Mouse (Mus musculus): ENCODE measurements at regions not wholly inside any gene's neighbourhood (a gene's known extent, or its start where the extent isn't known, plus 50 kb on each side); places are given as distances from the start of the nearest gene placed in this dataset.

DNA sequence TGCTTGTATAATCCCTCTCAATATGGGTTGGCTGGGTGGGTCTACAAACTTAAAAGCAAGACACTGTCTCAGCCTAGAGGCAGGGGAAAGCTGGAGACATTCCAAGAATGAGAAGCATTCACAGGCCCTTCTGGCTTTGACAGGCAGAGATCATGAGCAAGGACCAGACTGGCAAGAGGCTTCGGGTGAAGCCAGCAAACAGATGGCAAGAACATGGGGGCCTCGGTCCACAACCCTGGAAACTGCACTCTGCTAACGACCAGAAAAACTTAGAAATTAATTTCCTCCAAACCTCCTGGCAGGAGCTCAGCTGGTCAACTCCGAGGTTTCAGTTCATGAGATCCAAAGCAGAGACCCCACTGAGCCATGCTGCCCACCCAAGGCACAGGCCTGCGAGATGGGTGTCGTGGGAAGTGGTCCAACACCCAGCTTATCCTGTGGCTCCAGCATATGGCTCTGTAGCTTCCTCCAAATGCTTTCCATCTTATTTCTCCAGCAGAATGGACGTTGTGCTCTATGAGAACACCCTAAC, 99.1 kb downstream of the Ets2 start:
- 84% methylated on average over 7 of the region's 7 CpGs for WGBS
- no peak overlapping the region for H3K4me3 ChIP-seq (replicated peaks; ENCODE audit: low read depth, low read length)
- no peak for ATAC-seq (replicated peaks; ENCODE audit: low FRiP score, low read depth)
- H3K4me2 ChIP-seq (ENCODE audit: low read length), result no peak overlapping the region
- TF ChIP-seq CTCF (IDR thresholded peaks at IDR 0.05; ENCODE audit: low read depth), result no peak
- no peak overlapping the region for H3K27ac ChIP-seq
- H3K9ac ChIP-seq (ENCODE audit: low read depth, low read length), result no peak overlapping the region
- no peak for DNase-seq (ENCODE audit: low spot score)
- 0 out of 2 replicates have a peak, but pooled peaks cover 4% of the 10 kb centered on the region for H3K4me1 ChIP-seq (replicated peaks; ENCODE audit: insufficient read depth, low read length)
- no peaks in the 10 kb centered on the region for H3K27me3 ChIP-seq (ENCODE audit: insufficient read depth, low read length)
- H3K9me3 ChIP-seq (replicated peaks; ENCODE audit: low read length), result no peaks in the 10 kb centered on the region
- H3K36me3 ChIP-seq (ENCODE audit: insufficient read depth, low read length), result no peaks in the 10 kb centered on the region

DNA sequence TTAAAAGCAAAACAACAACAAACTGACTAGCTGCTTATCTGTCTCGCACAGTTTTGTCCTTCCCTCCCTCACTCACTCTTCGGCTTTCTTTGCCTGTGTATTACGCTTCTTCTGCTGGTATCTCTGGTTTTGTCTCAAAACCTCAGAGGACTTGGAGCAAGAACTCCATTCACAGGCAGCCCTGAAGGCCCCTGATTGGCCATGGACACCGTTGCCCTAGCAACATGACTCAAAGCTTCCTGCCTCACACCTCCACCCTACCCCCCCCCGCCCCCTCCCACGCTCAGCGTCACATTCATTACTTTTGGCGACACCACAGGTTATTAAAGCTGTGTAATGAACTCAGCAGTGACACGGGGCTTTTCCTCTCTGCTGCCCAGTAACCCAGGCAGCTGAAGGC, 96.7 kb downstream of the Ets2 start:
- Histone ChIP-seq H3K9me3 (replicated peaks; ENCODE audit: low read length) (no peaks in the 10 kb centered on the region), H3K9ac (ENCODE audit: low read depth, low read length) (no peak overlapping the region), H3K4me2 (ENCODE audit: low read length) (no peak overlapping the region), H3K27ac (no peak overlapping the region), H3K4me1 (replicated peaks; ENCODE audit: insufficient read depth, low read length) (peaks cover 10% of the 10 kb centered on the region; the same call in 1 of the 2 replicates), H3K36me3 (ENCODE audit: insufficient read depth, low read length) (no peaks in the 10 kb centered on the region), H3K4me3 (replicated peaks; ENCODE audit: low read depth, low read length) (no peak overlapping the region), H3K27me3 (ENCODE audit: insufficient read depth, low read length) (no peaks in the 10 kb centered on the region)
- 43% methylated on average over 9 of the region's 9 CpGs for WGBS
- no peak for TF ChIP-seq CTCF (IDR thresholded peaks at IDR 0.05; ENCODE audit: low read depth)
- no peak for ATAC-seq (replicated peaks; ENCODE audit: low FRiP score, low read depth)
- no peak for DNase-seq (ENCODE audit: low spot score)

DNA sequence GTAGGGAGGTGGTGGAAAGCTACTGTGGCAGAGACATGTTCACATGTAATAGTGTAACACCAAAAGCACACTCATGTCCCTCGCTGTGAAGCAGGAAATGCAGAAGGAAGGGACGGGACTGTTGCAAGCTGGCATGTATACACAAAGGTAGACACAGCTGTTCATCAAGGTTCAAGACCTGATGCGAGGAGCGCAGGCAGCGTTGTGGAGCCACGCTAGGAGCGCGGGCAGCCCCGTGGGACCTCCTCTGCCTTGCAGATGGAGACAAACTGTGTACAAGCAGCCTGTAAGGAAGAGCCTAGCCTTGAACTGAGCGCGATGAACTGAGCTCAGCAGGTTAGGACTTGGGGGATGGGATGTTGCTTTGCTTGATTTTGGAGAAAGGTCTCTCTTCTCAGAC, 96.2 kb downstream of the Ets2 start:
- no peak for ATAC-seq (replicated peaks; ENCODE audit: low FRiP score, low read depth)
- no peak for DNase-seq (ENCODE audit: low spot score)
- no peak overlapping the region for H3K9ac ChIP-seq (ENCODE audit: low read depth, low read length)
- no peaks in the 10 kb centered on the region for H3K36me3 ChIP-seq (ENCODE audit: insufficient read depth, low read length)
- H3K4me3 ChIP-seq (replicated peaks; ENCODE audit: low read depth, low read length), result no peak overlapping the region
- no peaks in the 10 kb centered on the region for H3K9me3 ChIP-seq (replicated peaks; ENCODE audit: low read length)
- WGBS, result 84% methylated on average over 11 of the region's 11 CpGs
- peaks cover 10% of the 10 kb centered on the region; the same call in 1 of the 2 replicates for H3K4me1 ChIP-seq (replicated peaks; ENCODE audit: insufficient read depth, low read length)
- no peak overlapping the region for H3K27ac ChIP-seq
- TF ChIP-seq CTCF (IDR thresholded peaks at IDR 0.05; ENCODE audit: low read depth), result no peak
- H3K4me2 ChIP-seq (ENCODE audit: low read length), result no peak overlapping the region
- no peaks in the 10 kb centered on the region for H3K27me3 ChIP-seq (ENCODE audit: insufficient read depth, low read length)

GRCm38 (mm10) chr16:95797141-95797540, 95.3 kb downstream of the Ets2 start:
- Histone ChIP-seq H3K4me3 (replicated peaks; ENCODE audit: low read depth, low read length) (no peak overlapping the region), H3K9ac (ENCODE audit: low read depth, low read length) (no peak overlapping the region), H3K4me2 (ENCODE audit: low read length) (no peak overlapping the region), H3K36me3 (ENCODE audit: insufficient read depth, low read length) (no peaks in the 10 kb centered on the region), H3K9me3 (replicated peaks; ENCODE audit: low read length) (no peaks in the 10 kb centered on the region), H3K4me1 (replicated peaks; ENCODE audit: insufficient read depth, low read length) (peaks cover 10% of the 10 kb centered on the region; the same call in 1 of the 2 replicates), H3K27me3 (ENCODE audit: insufficient read depth, low read length) (no peaks in the 10 kb centered on the region), H3K27ac (no peak overlapping the region)
- WGBS, result 54% methylated on average over 2 of the region's 2 CpGs
- ATAC-seq (replicated peaks; ENCODE audit: low FRiP score, low read depth), result no peak
- TF ChIP-seq CTCF (IDR thresholded peaks at IDR 0.05; ENCODE audit: low read depth), result no peak
- DNase-seq (ENCODE audit: low spot score), result no peak

DNA sequence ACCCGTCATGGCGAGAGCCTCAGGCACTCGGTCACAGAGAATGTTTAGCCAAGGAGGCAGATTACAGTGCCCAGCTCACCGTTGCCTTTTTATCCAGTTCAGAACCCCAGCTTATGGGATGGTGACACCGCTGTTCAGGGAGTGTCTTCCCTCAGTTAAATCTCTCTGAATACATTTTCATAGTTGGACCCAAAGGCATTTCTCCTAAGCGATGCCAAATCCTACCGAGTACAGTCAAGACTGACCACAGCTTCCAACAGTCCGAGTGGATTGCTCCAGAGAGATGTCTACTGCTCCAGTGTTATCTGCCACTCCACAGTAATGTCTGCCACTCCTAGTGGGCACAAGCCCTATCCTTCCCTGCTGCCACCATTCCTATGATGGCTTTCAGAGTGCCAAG, 93.0 kb downstream of the Ets2 start:
- Histone ChIP-seq H3K4me3 (replicated peaks; ENCODE audit: low read depth, low read length) (no peak overlapping the region), H3K27ac (no peak overlapping the region; the same call in 1 of the 2 replicates), H3K27me3 (ENCODE audit: insufficient read depth, low read length) (no peaks in the 10 kb centered on the region), H3K9ac (ENCODE audit: low read depth, low read length) (no peak overlapping the region), H3K4me2 (ENCODE audit: low read length) (no peak overlapping the region), H3K36me3 (ENCODE audit: insufficient read depth, low read length) (no peaks in the 10 kb centered on the region), H3K9me3 (replicated peaks; ENCODE audit: low read length) (no peaks in the 10 kb centered on the region), H3K4me1 (replicated peaks; ENCODE audit: insufficient read depth, low read length) (peaks cover 10% of the 10 kb centered on the region; the same call in 1 of the 2 replicates)
- 69% methylated on average over 8 of the region's 8 CpGs for WGBS
- no peak for DNase-seq (ENCODE audit: low spot score)
- ATAC-seq (replicated peaks; ENCODE audit: low FRiP score, low read depth), result no peak
- no peak for TF ChIP-seq CTCF (IDR thresholded peaks at IDR 0.05; ENCODE audit: low read depth)

DNA sequence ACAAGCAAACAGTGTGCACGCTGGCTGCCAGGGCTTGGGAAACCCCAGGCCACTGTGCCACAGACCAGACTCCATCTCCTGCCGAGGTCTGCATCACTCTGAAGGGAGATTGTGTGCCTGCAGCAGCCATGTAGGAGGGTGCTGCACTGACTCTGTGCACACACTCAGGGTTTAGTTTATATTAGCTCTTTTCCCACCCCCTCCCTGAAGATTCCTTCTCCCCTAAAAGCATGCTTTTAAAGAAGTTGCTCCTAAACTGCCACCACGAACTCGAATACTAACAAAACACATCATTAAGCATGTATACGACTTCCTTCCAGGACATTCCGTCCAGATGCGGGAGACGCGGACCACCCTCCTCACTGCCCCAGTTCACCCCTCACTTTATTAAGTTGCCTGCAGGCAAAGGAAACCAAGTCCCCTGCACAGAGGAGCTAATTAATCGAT, 92.4 kb downstream of the Ets2 start:
- Histone ChIP-seq H3K4me3 (replicated peaks; ENCODE audit: low read depth, low read length) (no peak overlapping the region), H3K36me3 (ENCODE audit: insufficient read depth, low read length) (no peaks in the 10 kb centered on the region), H3K9me3 (replicated peaks; ENCODE audit: low read length) (no peaks in the 10 kb centered on the region), H3K4me2 (ENCODE audit: low read length) (peak overlapping the region; percentile 21; the same call in 1 of the 2 replicates), H3K27me3 (ENCODE audit: insufficient read depth, low read length) (no peaks in the 10 kb centered on the region), H3K4me1 (replicated peaks; ENCODE audit: insufficient read depth, low read length) (peaks cover 10% of the 10 kb centered on the region; the same call in 1 of the 2 replicates), H3K9ac (ENCODE audit: low read depth, low read length) (no peak overlapping the region), H3K27ac (no peak overlapping the region; the same call in 1 of the 2 replicates)
- 13% methylated on average over 10 of the region's 10 CpGs for WGBS
- TF ChIP-seq CTCF (IDR thresholded peaks at IDR 0.05; ENCODE audit: low read depth), result no peak
- no peak for ATAC-seq (replicated peaks; ENCODE audit: low FRiP score, low read depth)
- no peak for DNase-seq (ENCODE audit: low spot score)

- H3K4me2 ChIP-seq (ENCODE audit: low read length), result no peak overlapping the region
- no peaks in the 10 kb centered on the region for H3K27me3 ChIP-seq (ENCODE audit: insufficient read depth, low read length)
- no peak overlapping the region for H3K27ac ChIP-seq
- TF ChIP-seq CTCF (IDR thresholded peaks at IDR 0.05; ENCODE audit: low read depth), result no peak
- DNase-seq (ENCODE audit: low spot score) (no peak), ATAC-seq (replicated peaks; ENCODE audit: low FRiP score, low read depth) (no peak)
- WGBS, result 46% methylated on average over 4 of the region's 4 CpGs
- no peak overlapping the region for H3K4me3 ChIP-seq (replicated peaks; ENCODE audit: low read depth, low read length)
- no peak overlapping the region for H3K9ac ChIP-seq (ENCODE audit: low read depth, low read length)
- no peaks in the 10 kb centered on the region for H3K36me3 ChIP-seq (ENCODE audit: insufficient read depth, low read length)
- no peaks in the 10 kb centered on the region for H3K9me3 ChIP-seq (replicated peaks; ENCODE audit: low read length)
- peaks cover 6% of the 10 kb centered on the region; the same call in 1 of the 2 replicates for H3K4me1 ChIP-seq (replicated peaks; ENCODE audit: insufficient read depth, low read length)
These were observed 88.8 kb downstream of the Ets2 start for GRCm38 (mm10) chr16:95790691-95791090.

All from kidney, postnatal 0 days (tissue).